12 mouse cellular contexts compared by ENCODE assay signal in genomic region chr14:73451291-73452045, GRCm38 (mm10).
"Had no signal": no experiment of that assay in that cellular context is flagged by ENCODE, and none has a peak within 500 bp of the region (broad histone marks: within the 10 kb centered on the region; RNA-seq: fewer than 3 reads in every experiment).

No protein-coding gene starts in this region.

- H3K4me2 ChIP-seq: limb, embryonic 12.5 days; liver, embryonic 13.5 days; midbrain, embryonic 12.5 days had no signal

- H3K27me3 ChIP-seq: limb, embryonic 12.5 days; liver, embryonic 13.5 days; midbrain, embryonic 12.5 days had no signal

- H3K9me3 ChIP-seq: limb, embryonic 12.5 days; liver, embryonic 13.5 days; midbrain, embryonic 12.5 days had no signal

- DNase-seq: kidney, adult 9 months; kidney, postnatal 10 days; kidney, postnatal 4 days; liver; liver, embryonic 13.5 days; liver, postnatal 0 days; lung, postnatal 36 days; right cerebral cortex, postnatal 4 days; thymus, postnatal 36 days had no signal

- H3K9ac ChIP-seq: limb, embryonic 12.5 days; liver, embryonic 13.5 days; liver, postnatal 0 days; midbrain, embryonic 12.5 days had no signal

- ATAC-seq: liver, postnatal 0 days; midbrain, embryonic 16.5 days had no signal

- H3K36me3 ChIP-seq: limb, embryonic 12.5 days; liver, embryonic 13.5 days; midbrain, embryonic 12.5 days had no signal

- H3K4me1 ChIP-seq: midbrain, embryonic 12.5 days had no signal

- H3K4me3 ChIP-seq: limb, embryonic 12.5 days; liver, embryonic 13.5 days; midbrain, embryonic 12.5 days had no signal

- H3K27ac ChIP-seq: limb, embryonic 12.5 days; liver, embryonic 13.5 days; midbrain, embryonic 12.5 days had no signal
